28 mouse cellular contexts compared by ENCODE assay signal in genomic region chr9:108540846-108541245, GRCm38 (mm10). TPM values are rescaled to one million over a fixed set of nuclear protein-coding genes. Genes with fewer than 3 reads are reported as not detected.
DNase-seq lines count a peak whose midpoint lies in the region; ATAC-seq and TF ChIP-seq lines count a peak whose summit lies in the region.
"Had no signal": no experiment of that assay in that cellular context is flagged by ENCODE, and none has a peak within 500 bp of the region (broad histone marks: within the 10 kb centered on the region; RNA-seq: fewer than 3 reads in every experiment).

No protein-coding gene starts in this region.

- peak; percentile 0 for DNase-seq in heart, adult 11 months
- DNase-seq in heart, adult 9 months (ENCODE audit: low spot score in 2 of 2), result no peak
- DNase-seq in induced T-regulatory cell, adult 2 months (ENCODE audit: low read depth), result peak; percentile 38
- no peak for DNase-seq in layer of hippocampus, adult 2 months (ENCODE audit: low spot score in 2 of 2)
- no peak for DNase-seq in spleen, postnatal 4 days (ENCODE audit: low spot score in 2 of 2)
- DNase-seq in gastrocnemius, postnatal 36 days, result no peak
- DNase-seq: adrenal gland, adult 8-10 months; adrenal gland, postnatal 25 days; cerebellum, adult 11-12 months; cerebellum, adult 8-10 months; cerebellum, postnatal 10 days; cerebellum, postnatal 36 days; embryo, embryonic 11 days; gastrocnemius, postnatal 25 days; heart, postnatal 10 days; heart, postnatal 36 days had no signal

- no peak overlapping the region for H3K4me3 ChIP-seq in layer of hippocampus, adult 2 months
- H3K4me3 ChIP-seq: embryonic facial prominence, embryonic 10.5 days; embryonic facial prominence, embryonic 13.5 days; erythroblast, embryonic 14.5 days; forebrain, embryonic 12.5 days; forebrain, embryonic 15.5 days; heart, embryonic 12.5 days; heart, embryonic 15.5 days; hindbrain, embryonic 10.5 days; hindbrain, embryonic 13.5 days had no signal

- ATAC-seq in CD4-positive, CD25-positive, alpha-beta regulatory T cell, adult 4 months, result peak; percentile 78
- ATAC-seq: forebrain, embryonic 15.5 days; hindbrain, embryonic 16.5 days; Patski had no signal

- no peak overlapping the region for H3K27ac ChIP-seq in layer of hippocampus, adult 2 months
- H3K27ac ChIP-seq: embryonic facial prominence, embryonic 10.5 days; embryonic facial prominence, embryonic 13.5 days; forebrain, embryonic 12.5 days; forebrain, embryonic 15.5 days; heart, embryonic 15.5 days; hindbrain, embryonic 10.5 days; hindbrain, embryonic 13.5 days had no signal

- no peak for TF ChIP-seq CTCF in layer of hippocampus, adult 2 months (conservative IDR thresholded peaks at IDR 0.05)

- intact Hi-C loops in gastrocnemius, postnatal 36 days (cut with DNase I), result no loop called here

RNA-seq across cellular contexts. Expression of gene Impdh2, which starts 19.2 kb away (rescaled TPM):
- 100 to 1,000 TPM; 155 to 180 TPM for polyA plus RNA-seq in CD4-positive, CD25-positive, alpha-beta regulatory T cell, adult 4 months (2017; shearing (Covaris generic))
- 10 to 100 TPM; 61.3 to 63.7 TPM for total RNA-seq in layer of hippocampus, adult 2 months (2021)
- total RNA-seq in gastrocnemius, postnatal 36 days (2021), result 10 to 100 TPM; 47.6 to 58.0 TPM

RNA-seq across cellular contexts. Expression of gene Qrich1, which starts 24.2 kb away (rescaled TPM):
- polyA plus RNA-seq in CD4-positive, CD25-positive, alpha-beta regulatory T cell, adult 4 months (2017; shearing (Covaris generic)), result 10 to 100 TPM; 77.2 to 91.3 TPM
- 100 to 1,000 TPM; 161 TPM for total RNA-seq in layer of hippocampus, adult 2 months (2021)
- total RNA-seq in gastrocnemius, postnatal 36 days (2021), result 10 to 100 TPM; 49.3 to 51.9 TPM

RNA-seq across cellular contexts. Expression of gene Ndufaf3, which starts 26.4 kb away (rescaled TPM):
- polyA plus RNA-seq in CD4-positive, CD25-positive, alpha-beta regulatory T cell, adult 4 months (2017; shearing (Covaris generic)), result 10 to 100 TPM; 48.0 to 61.4 TPM
- total RNA-seq in layer of hippocampus, adult 2 months (2021), result 10 to 100 TPM; 60.8 to 73.3 TPM
- 10 to 100 TPM; 29.2 to 29.6 TPM for total RNA-seq in gastrocnemius, postnatal 36 days (2021)

RNA-seq across cellular contexts. Expression of gene Dalrd3, which starts 28.8 kb away (rescaled TPM):
- 10 to 100 TPM; 65.5 to 75.7 TPM for polyA plus RNA-seq in CD4-positive, CD25-positive, alpha-beta regulatory T cell, adult 4 months (2017; shearing (Covaris generic))
- total RNA-seq in layer of hippocampus, adult 2 months (2021), result 100 to 1,000 TPM; 110 to 111 TPM
- total RNA-seq in gastrocnemius, postnatal 36 days (2021), result 10 to 100 TPM; 10.1 to 12.3 TPM

RNA-seq across cellular contexts. Expression of gene Qars, which starts 33.3 kb away (rescaled TPM):
- polyA plus RNA-seq in CD4-positive, CD25-positive, alpha-beta regulatory T cell, adult 4 months (2017; shearing (Covaris generic)), result 100 to 1,000 TPM; 132 to 223 TPM
- total RNA-seq in layer of hippocampus, adult 2 months (2021), result 10 to 100 TPM; 74.9 to 79.8 TPM
- 10 to 100 TPM; 69.7 to 81.7 TPM for total RNA-seq in gastrocnemius, postnatal 36 days (2021)

Comparison
In these comparisons a context has a peak if more than half of its experiments do, and no peak if none do; other contexts are left out.
1. DNase-seq: peak in heart, adult 11 months (single experiment) and induced T-regulatory cell, adult 2 months (single experiment); none in heart, adult 9 months (0 of 2), layer of hippocampus, adult 2 months (0 of 2), spleen, postnatal 4 days (0 of 2) and gastrocnemius, postnatal 36 days (0 of 2).